Mouse (Mus musculus): Measurements from ENCODE around the gene Kif4.

- TF ChIP-seq GATA1 (IDR thresholded peaks at IDR 0.05; ENCODE audit: low read length) (no peak), TAL1 (IDR thresholded peaks at IDR 0.05; ENCODE audit: low read length) (no peak)
These were observed 151.0 kb downstream of the Kif4 start for GRCm38 (mm10) chrX:100776494-100776893.

Measured in erythroblast, embryonic 14.5 days (primary cell).